Mouse (Mus musculus) embryonic facial prominence, embryonic 14.5 days (tissue): ENCODE results near the gene Prpsap2. TPM values are rescaled to one million over a fixed set of nuclear protein-coding genes. Genes with fewer than 3 reads are reported as not detected.

Experiments used
- ATAC-seq: fragments of 200-750 bp; cut with Nextera tagmentation; 2 replicates; pipeline ENCODE4 v1.8.0; 2017; ENCODE audit warnings: low read depth, moderate number of reproducible peaks, moderate TSS enrichment
- DNase-seq: peaks from one replicate; pipeline ENCODE4 v3.0.0-alpha.2; 2015; ENCODE audit warnings: low spot score
- H3K27ac ChIP-seq: fragments of 300-500 bp; sonication (generic); replicated peaks from 2 replicates; pipeline ENCODE4 v1.5.1; 2014; ENCODE audit warnings: low read depth, mild to moderate bottlenecking, low read length, moderate library complexity
- H3K27me3 ChIP-seq: fragments of 300-500 bp; sonication (generic); replicated peaks from 2 replicates; pipeline ENCODE4 v1.6.1; 2014; ENCODE audit warnings: low read length; ENCODE audit not compliant: control insufficient read depth, insufficient read depth
- H3K36me3 ChIP-seq: fragments of 300-500 bp; sonication (generic); 2 replicates; pipeline ENCODE4 v1.6.1; 2014; ENCODE audit warnings: low read length, mixed read lengths; ENCODE audit not compliant: control insufficient read depth, insufficient read depth
- H3K4me1 ChIP-seq: fragments of 300-500 bp; sonication (generic); 2 replicates; pipeline ENCODE4 v1.6.1; 2014; ENCODE audit warnings: antibody characterized with exemption, low read length; ENCODE audit not compliant: control insufficient read depth, insufficient read depth
- H3K4me2 ChIP-seq: fragments of 300-500 bp; sonication (generic); 2 replicates; pipeline ENCODE4 v1.6.1; 2014; ENCODE audit warnings: low read depth, mild to moderate bottlenecking, low read length, moderate library complexity, mixed read lengths
- H3K4me3 ChIP-seq: fragments of 300-500 bp; sonication (generic); 2 replicates; pipeline ENCODE4 v1.5.1; 2014; ENCODE audit warnings: low read depth, mild to moderate bottlenecking, low read length
- H3K9ac ChIP-seq: fragments of 300-500 bp; sonication (generic); 2 replicates; pipeline ENCODE4 v1.6.1; 2014; ENCODE audit warnings: low read depth, mild to moderate bottlenecking, low read length, moderate library complexity, mixed read lengths
- H3K9me3 ChIP-seq: fragments of 300-500 bp; sonication (generic); 2 replicates; pipeline ENCODE4 v1.6.1; 2016; ENCODE audit warnings: low read length; ENCODE audit not compliant: control insufficient read depth
- WGBS: fragments of 180-500 bp; shearing (Covaris S2); extraction: QIAGEN DNeasy Blood & Tissue Kit; methylation state at CpG from one replicate; pipeline ENCODE4 v1.1.7; 2014; 5-methylcytosine and 5-hydroxymethylcytosine counted together
- polyA plus RNA-seq: library from polyadenylated mRNA; unstranded; fragments of >200 nt; fragmentation: Nextera tagmentation; extraction: Ambion mirVana; gene quantifications from 2 replicates; pipeline ENCODE4 v1.2.1, GENCODE M21; 2014

Gene Prpsap2
- polyA plus RNA-seq, 1 experiment from 2014 or later: 24.2 TPM

DNA sequence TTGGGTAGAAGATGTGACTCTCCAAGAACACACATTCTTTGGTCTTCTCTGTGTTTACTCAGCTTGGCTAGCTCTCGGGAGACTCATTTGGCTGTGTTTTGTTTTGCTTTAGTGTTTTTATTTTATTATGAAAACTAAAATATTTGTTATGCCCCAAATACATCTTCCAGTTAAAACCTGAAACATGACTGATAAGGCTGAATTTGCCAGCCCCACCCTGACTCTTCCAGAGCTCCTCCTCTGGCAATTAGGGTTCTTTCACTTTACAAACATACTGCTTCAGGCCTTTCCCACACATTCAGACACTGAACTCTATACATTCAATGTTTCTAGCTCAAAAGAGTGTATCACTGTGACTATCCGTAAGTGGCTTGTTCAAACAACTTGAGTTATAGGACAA lies 4.7 kb downstream of the Prpsap2 start:
- Histone ChIP-seq H3K4me1 (peaks cover 6% of the 10 kb centered on the region), H3K36me3 (peaks cover 54% of the 10 kb centered on the region), H3K27me3 (no peaks in the 10 kb centered on the region), H3K4me3 (no peak overlapping the region), H3K27ac (no peak overlapping the region), H3K4me2 (no peak overlapping the region), H3K9me3 (no peaks in the 10 kb centered on the region), H3K9ac (no peak overlapping the region)
- WGBS: 89% methylated on average over 2 of the region's 2 CpGs
- ATAC-seq: no peak
- no peak for DNase-seq

DNA sequence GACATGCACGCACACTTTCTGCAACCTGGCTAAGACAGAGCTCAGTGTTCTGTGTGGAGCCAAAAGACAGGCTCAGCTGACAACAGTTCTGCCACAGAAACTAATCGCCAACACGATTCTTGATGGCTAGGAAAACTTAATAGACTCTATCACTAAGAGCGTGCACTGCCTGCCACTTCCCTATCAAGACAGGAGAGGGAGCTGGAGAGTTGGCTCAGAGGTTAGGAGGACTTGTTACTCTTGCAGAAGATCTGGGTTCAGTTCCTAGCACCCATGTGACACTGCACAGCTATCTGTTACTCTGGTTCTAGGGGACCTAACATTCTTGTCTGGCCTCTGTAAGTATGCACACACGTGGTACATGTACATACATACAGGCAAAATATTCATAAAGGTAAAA lies 10.3 kb downstream of the Prpsap2 start:
- peaks cover 76% of the 10 kb centered on the region for H3K36me3 ChIP-seq
- no peaks in the 10 kb centered on the region for H3K27me3 ChIP-seq
- no peaks in the 10 kb centered on the region for H3K9me3 ChIP-seq
- DNase-seq: no peak
- no peak overlapping the region for H3K4me3 ChIP-seq
- no peaks in the 10 kb centered on the region for H3K4me1 ChIP-seq
- H3K9ac ChIP-seq: no peak overlapping the region
- 85% methylated on average over 5 of the region's 5 CpGs for WGBS
- ATAC-seq: no peak
- no peak overlapping the region for H3K27ac ChIP-seq
- no peak overlapping the region for H3K4me2 ChIP-seq

DNA sequence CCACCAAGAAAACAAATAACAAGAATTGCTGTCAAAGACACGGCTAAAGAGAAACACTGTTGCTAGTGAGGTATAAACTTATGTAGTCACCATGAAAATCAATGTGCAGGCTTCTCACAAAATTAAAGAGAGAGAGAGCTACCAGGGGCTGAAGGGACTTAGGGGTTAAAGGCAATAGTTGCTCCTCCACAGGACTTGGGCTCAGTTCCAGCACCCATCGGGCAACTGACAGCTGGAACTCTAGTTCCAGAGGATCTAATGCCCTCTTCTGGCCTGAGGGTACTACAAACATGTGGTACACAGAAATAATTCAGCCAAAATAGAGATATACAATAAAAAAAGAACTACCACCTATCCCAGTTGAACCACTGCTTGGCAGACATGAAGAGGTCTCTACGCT lies 14.7 kb downstream of the Prpsap2 start:
- no peak overlapping the region for H3K9ac ChIP-seq
- peaks cover 77% of the 10 kb centered on the region for H3K36me3 ChIP-seq
- DNase-seq (peak; percentile 5), ATAC-seq (no peak)
- no peak overlapping the region for H3K4me3 ChIP-seq
- H3K27me3 ChIP-seq: no peaks in the 10 kb centered on the region
- WGBS: 67% methylated on average over 3 of the region's 3 CpGs
- no peaks in the 10 kb centered on the region for H3K4me1 ChIP-seq
- no peaks in the 10 kb centered on the region for H3K9me3 ChIP-seq
- H3K27ac ChIP-seq: no peak overlapping the region
- no peak overlapping the region for H3K4me2 ChIP-seq

DNA sequence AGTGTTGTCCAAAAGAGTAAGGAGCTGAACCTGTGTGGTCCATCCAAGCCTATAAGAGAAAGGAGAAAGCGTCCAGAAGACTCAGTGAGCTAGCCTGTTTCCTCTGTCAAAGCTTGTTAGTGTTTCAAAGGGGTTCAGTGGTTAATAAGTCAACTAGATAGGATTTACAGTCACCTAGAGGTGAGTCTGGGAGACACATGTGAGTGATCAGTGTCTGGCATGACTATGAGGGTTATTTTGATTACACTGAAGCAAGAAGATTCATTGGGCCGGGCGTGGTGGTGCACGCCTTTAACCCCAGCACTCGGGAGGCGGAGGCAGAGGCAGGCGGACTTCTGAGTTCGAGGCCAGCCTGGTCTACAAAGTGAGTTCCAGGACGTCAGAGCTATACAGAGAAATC lies 16.1 kb downstream of the Prpsap2 start:
- H3K36me3 ChIP-seq: peaks cover 77% of the 10 kb centered on the region
- WGBS: 92% methylated on average over 9 of the region's 9 CpGs
- DNase-seq: no peak
- H3K27me3 ChIP-seq: no peaks in the 10 kb centered on the region
- no peak overlapping the region for H3K27ac ChIP-seq
- H3K4me3 ChIP-seq: no peak overlapping the region
- H3K4me2 ChIP-seq: no peak overlapping the region
- H3K9ac ChIP-seq: no peak overlapping the region
- no peak for ATAC-seq
- no peaks in the 10 kb centered on the region for H3K9me3 ChIP-seq
- no peaks in the 10 kb centered on the region for H3K4me1 ChIP-seq

DNA sequence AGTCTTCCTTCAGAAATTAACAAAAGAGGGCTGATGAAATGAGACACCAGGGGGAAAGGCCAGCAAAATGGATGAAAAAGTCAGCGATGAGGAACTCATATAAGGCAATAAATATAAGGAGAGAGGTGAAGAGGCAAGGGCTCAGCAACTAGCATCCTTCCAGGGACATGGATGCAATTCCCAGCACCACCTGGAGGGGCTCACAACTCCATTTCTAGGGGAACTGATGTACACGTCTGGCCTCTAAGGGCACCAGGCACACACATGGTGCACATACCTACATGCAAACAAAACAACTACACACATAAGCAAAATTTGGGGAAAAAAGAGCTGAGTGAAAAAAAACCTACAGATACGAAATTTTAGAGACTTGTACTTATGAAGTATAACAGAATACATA lies 17.4 kb downstream of the Prpsap2 start:
- ATAC-seq (no peak), DNase-seq (no peak)
- Histone ChIP-seq H3K36me3 (peaks cover 81% of the 10 kb centered on the region), H3K9me3 (no peaks in the 10 kb centered on the region), H3K4me2 (no peak overlapping the region), H3K4me3 (no peak overlapping the region), H3K27me3 (no peaks in the 10 kb centered on the region), H3K27ac (no peak overlapping the region), H3K9ac (no peak overlapping the region), H3K4me1 (no peaks in the 10 kb centered on the region)
- WGBS: 62% methylated on average over 3 of the region's 3 CpGs

DNA sequence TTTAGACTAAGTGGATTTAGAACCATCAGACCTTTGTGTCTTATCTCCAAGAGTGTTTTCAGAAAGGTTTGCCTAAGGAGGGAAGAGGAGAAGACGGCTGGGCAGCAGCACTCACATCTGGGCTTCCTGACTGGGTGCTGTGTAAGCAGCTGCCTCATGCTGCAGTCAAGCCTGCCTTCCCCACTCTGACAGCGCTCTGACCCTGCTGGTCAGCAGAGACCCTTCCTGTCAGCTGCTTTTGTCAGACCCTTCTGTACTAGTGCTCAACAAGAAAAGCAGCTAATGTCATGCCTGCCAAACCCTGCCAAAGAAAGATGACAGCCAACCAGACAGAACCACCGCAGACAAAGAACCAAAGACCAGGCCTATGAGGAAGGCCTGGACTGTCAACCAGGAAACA lies 18.1 kb downstream of the Prpsap2 start:
- no peak overlapping the region for H3K9ac ChIP-seq
- ATAC-seq (no peak), DNase-seq (no peak)
- no peak overlapping the region for H3K4me3 ChIP-seq
- no peaks in the 10 kb centered on the region for H3K27me3 ChIP-seq
- WGBS: 78% methylated on average over 3 of the region's 3 CpGs
- no peaks in the 10 kb centered on the region for H3K4me1 ChIP-seq
- no peaks in the 10 kb centered on the region for H3K9me3 ChIP-seq
- H3K4me2 ChIP-seq: no peak overlapping the region
- peaks cover 87% of the 10 kb centered on the region for H3K36me3 ChIP-seq
- no peak overlapping the region for H3K27ac ChIP-seq

DNA sequence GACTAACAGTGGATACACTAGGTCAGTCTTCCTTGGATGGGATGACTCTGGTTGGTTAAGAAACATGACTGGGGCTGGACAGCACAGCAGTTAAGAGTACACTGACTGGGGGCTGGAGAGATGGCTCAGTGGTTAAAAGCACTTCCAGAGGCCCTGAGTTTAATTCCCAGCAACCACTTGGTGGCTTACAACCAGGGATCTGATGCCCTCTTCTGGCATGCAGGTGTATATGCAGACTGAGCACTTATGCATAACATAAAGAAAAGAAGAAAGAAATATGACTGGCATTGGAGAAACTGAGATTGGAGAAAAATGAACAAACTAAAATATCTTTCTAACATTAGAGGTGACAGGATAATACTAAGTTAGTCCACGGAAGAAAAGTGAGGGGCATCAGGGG lies 21.4 kb downstream of the Prpsap2 start:
- WGBS: 94% methylated on average over 1 of the region's 1 CpGs

DNA sequence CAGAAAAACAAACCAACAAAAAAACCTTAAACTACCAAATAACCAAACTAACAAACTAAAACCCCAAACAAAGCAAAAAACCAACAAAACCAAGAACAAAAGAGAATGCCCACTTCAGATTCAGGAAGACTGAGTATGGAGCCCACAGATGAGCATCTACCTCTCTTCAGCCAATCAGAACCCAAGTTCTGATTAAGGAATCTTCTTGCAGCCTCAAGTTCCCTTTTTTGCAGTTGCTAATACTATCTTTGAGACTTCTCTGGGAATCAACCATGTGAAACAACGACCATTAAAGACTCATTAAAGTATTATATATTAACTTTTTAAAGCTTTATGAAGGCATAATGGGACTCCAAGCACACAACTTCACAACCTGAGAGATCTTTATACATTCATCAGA lies 24.6 kb downstream of the Prpsap2 start:
- Histone ChIP-seq H3K4me3 (no peak overlapping the region), H3K9ac (no peak overlapping the region), H3K9me3 (no peaks in the 10 kb centered on the region), H3K36me3 (peaks cover 96% of the 10 kb centered on the region), H3K4me2 (no peak overlapping the region), H3K4me1 (no peaks in the 10 kb centered on the region), H3K27me3 (no peaks in the 10 kb centered on the region), H3K27ac (no peak overlapping the region)
- DNase-seq (no peak), ATAC-seq (no peak)
- WGBS: 88% methylated on average over 1 of the region's 1 CpGs

More for the DNA sequence above, 21.4 kb downstream of the Prpsap2 start:
- DNase-seq (no peak), ATAC-seq (no peak)
- no peak overlapping the region for H3K27ac ChIP-seq
- no peak overlapping the region for H3K4me3 ChIP-seq
- no peaks in the 10 kb centered on the region for H3K27me3 ChIP-seq
- H3K4me2 ChIP-seq: no peak overlapping the region
- no peaks in the 10 kb centered on the region for H3K4me1 ChIP-seq
- H3K9ac ChIP-seq: no peak overlapping the region
- H3K36me3 ChIP-seq: peaks cover 95% of the 10 kb centered on the region
- no peaks in the 10 kb centered on the region for H3K9me3 ChIP-seq

DNA sequence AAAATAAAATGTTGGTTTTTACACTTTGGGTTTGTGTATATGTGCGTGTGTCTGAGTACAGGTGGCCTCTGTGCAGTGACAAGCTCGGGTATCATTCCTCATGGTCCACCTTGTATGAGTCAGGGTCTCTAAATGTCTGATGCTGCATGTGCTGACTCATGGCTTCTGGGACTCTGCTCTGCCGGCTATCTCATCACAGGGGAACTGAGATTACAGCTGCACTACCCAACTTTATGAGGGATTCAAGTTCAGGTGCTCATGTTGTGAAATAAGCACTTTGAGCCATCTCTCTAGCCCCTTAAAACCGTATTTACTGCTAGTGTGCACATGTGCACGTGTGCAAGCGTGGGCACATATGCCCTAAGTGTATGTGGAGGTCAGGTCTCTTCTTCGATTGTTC lies 29.2 kb downstream of the Prpsap2 start:
- Histone ChIP-seq H3K27me3 (no peaks in the 10 kb centered on the region), H3K4me1 (no peaks in the 10 kb centered on the region), H3K9ac (no peak overlapping the region), H3K27ac (no peak overlapping the region), H3K4me2 (no peak overlapping the region), H3K4me3 (no peak overlapping the region), H3K9me3 (no peaks in the 10 kb centered on the region), H3K36me3 (peaks cover 82% of the 10 kb centered on the region)
- no peak for ATAC-seq
- DNase-seq: no peak
- 93% methylated on average over 7 of the region's 7 CpGs for WGBS
